Mouse (Mus musculus) gastrocnemius, adult 8-10 months (tissue): ENCODE data around the gene Masp2. TPM values are rescaled to one million over a fixed set of nuclear protein-coding genes. Genes with fewer than 3 reads are reported as not detected.

Experiments
- total RNA-seq, 4 experiments: library from RNA; stranded (reverse); gene quantifications; 2 replicates each; pipeline ENCODE4 v1.2.4; 2022

Gene Masp2
- total RNA-seq, 4 experiments from 2014 or later: 0.24 to 0.56 (median 0.53) TPM

Other genes starting within 250 kb of the Masp2 start
- 10 to 100 TPM in 1 of 4 experiments, 1 to 10 TPM in 3; 8.4 to 17.1 (median 9.5) TPM for gene Ubiad1, start 157.8 kb upstream of the Masp2 start, total RNA-seq
- 10 to 100 TPM; 32.2 to 37.8 (median 34.9) TPM for gene Mtor, start 153.9 kb upstream of the Masp2 start, total RNA-seq
- gene Angptl7, start 102.1 kb upstream of the Masp2 start, total RNA-seq: 10 to 100 TPM in 2 of 4 experiments, 1 to 10 TPM in 2; 5.3 to 49.1 (median 25.5) TPM
- 10 to 100 TPM; 14.7 to 20.8 (median 17.6) TPM for gene Exosc10, start 44.1 kb upstream of the Masp2 start, total RNA-seq
- 10 to 100 TPM; 11.1 to 15.7 (median 12.5) TPM for gene Srm, start 11.1 kb upstream of the Masp2 start, total RNA-seq
- 100 to 1,000 TPM; 116 to 129 (median 124) TPM for gene Tardbp, start 24.5 kb downstream of the Masp2 start, total RNA-seq
- gene Gm572, start 40.8 kb downstream of the Masp2 start, total RNA-seq: 1 to 10 TPM; 7.3 to 9.2 (median 8.8) TPM
- gene Casz1, start 201.9 kb downstream of the Masp2 start, total RNA-seq: 10 to 100 TPM; 36.6 to 45.1 (median 43.9) TPM